Mouse (Mus musculus): ENCODE results near the gene Kcnj10. TPM values are rescaled to one million over a fixed set of nuclear protein-coding genes. Genes with fewer than 3 reads are reported as not detected.

Kcnj10 gene
- polyA plus RNA-seq, 1 experiment from 2014 or later = 0.03 TPM

DNA sequence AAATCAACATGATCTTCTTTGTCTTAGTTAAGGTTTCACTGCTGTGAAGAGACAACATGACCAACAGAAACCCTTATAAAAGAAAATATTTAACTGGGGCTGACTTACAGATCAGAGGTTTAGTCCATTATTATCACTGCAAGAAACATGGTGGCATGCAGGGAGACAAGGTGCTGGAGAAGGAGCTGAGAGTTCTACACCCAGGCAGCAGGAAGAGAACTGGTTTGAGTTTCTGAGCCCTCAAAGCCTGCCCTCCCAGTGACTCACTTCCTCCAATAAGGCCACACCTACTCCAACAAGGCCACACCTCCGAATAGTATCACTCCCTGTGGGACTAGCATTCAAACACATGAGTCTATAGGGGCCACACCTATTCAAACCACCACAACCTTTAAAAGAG, 49.8 kb downstream of the Kcnj10 start:
- WGBS = 50% methylated on average over 1 of the region's 1 CpGs
- no peak overlapping the region for H3K9ac ChIP-seq
- no peaks in the 10 kb centered on the region for H3K9me3 ChIP-seq (replicated peaks)
- H3K27ac ChIP-seq = no peak overlapping the region
- H3K27me3 ChIP-seq = no peaks in the 10 kb centered on the region
- H3K4me3 ChIP-seq = no peak overlapping the region
- no peak for ATAC-seq (replicated peaks; ENCODE audit: insufficient number of reproducible peaks, insufficient read depth, low FRiP score, low read depth)
- peaks cover 8% of the 10 kb centered on the region for H3K4me1 ChIP-seq (replicated peaks)
- no peak overlapping the region for H3K4me2 ChIP-seq
- H3K36me3 ChIP-seq = no peaks in the 10 kb centered on the region

GRCm38 (mm10) chr1:172391807-172392581, 51.0 kb downstream of the Kcnj10 start:
- Histone ChIP-seq H3K27ac (no peak overlapping the region), H3K9me3 (replicated peaks) (no peaks in the 10 kb centered on the region), H3K4me3 (peak overlapping the region; percentile 30), H3K36me3 (no peaks in the 10 kb centered on the region), H3K4me2 (peak overlapping the region; percentile 56), H3K4me1 (replicated peaks) (peaks cover 8% of the 10 kb centered on the region), H3K9ac (peak overlapping the region; percentile 31; the same call in 1 of the 2 replicates), H3K27me3 (no peaks in the 10 kb centered on the region)
- ATAC-seq (replicated peaks; ENCODE audit: insufficient number of reproducible peaks, insufficient read depth, low FRiP score, low read depth) = no peak
- 20% methylated on average over 20 of the region's 20 CpGs for WGBS

GRCm38 (mm10) chr1:172392643-172393170, 51.7 kb downstream of the Kcnj10 start:
- Histone ChIP-seq H3K9me3 (replicated peaks) (no peaks in the 10 kb centered on the region), H3K27ac (no peak overlapping the region), H3K4me2 (no peak overlapping the region), H3K9ac (no peak overlapping the region), H3K4me3 (no peak overlapping the region), H3K36me3 (no peaks in the 10 kb centered on the region), H3K4me1 (replicated peaks) (peaks cover 8% of the 10 kb centered on the region), H3K27me3 (no peaks in the 10 kb centered on the region)
- no peak for ATAC-seq (replicated peaks; ENCODE audit: insufficient number of reproducible peaks, insufficient read depth, low FRiP score, low read depth)
- WGBS = 87% methylated on average over 2 of the region's 2 CpGs

DNA sequence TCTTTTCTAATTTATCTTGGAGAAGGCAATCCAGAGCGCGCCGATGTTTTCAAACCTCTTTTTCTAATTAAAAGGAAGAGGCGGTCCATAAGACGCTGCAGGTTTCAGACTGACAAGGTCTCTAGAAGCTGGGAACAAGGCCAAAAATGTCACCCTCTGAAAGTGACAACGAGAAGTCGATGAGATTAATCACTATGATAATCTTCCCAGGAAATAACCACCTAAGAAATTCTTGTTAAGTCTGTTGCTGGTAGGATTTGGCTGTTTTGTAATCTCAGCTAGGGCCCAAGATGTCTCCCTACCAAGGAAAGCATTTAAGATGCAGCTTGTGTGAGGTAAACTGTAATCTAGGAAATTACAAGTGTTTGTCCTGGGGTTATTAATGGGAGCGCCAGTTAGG, 52.7 kb downstream of the Kcnj10 start:
- Histone ChIP-seq H3K9ac (no peak overlapping the region), H3K4me3 (no peak overlapping the region), H3K4me1 (replicated peaks) (peaks cover 8% of the 10 kb centered on the region), H3K4me2 (no peak overlapping the region), H3K27ac (no peak overlapping the region), H3K36me3 (no peaks in the 10 kb centered on the region), H3K9me3 (replicated peaks) (no peaks in the 10 kb centered on the region), H3K27me3 (no peaks in the 10 kb centered on the region)
- 41% methylated on average over 8 of the region's 8 CpGs for WGBS
- ATAC-seq (replicated peaks; ENCODE audit: insufficient number of reproducible peaks, insufficient read depth, low FRiP score, low read depth) = no peak

- H3K36me3 ChIP-seq = no peaks in the 10 kb centered on the region
- no peak overlapping the region for H3K9ac ChIP-seq
- no peak overlapping the region for H3K4me3 ChIP-seq
- ATAC-seq (replicated peaks; ENCODE audit: insufficient number of reproducible peaks, insufficient read depth, low FRiP score, low read depth) = no peak
- no peaks in the 10 kb centered on the region for H3K27me3 ChIP-seq
- H3K4me1 ChIP-seq (replicated peaks) = peaks cover 2% of the 10 kb centered on the region
- H3K9me3 ChIP-seq (replicated peaks) = no peaks in the 10 kb centered on the region
- 43% methylated on average over 9 of the region's 9 CpGs for WGBS
- no peak overlapping the region for H3K27ac ChIP-seq
- no peak overlapping the region for H3K4me2 ChIP-seq
Observed at GRCm38 (mm10) chr1:172396996-172397752, 56.2 kb downstream of the Kcnj10 start.

DNA sequence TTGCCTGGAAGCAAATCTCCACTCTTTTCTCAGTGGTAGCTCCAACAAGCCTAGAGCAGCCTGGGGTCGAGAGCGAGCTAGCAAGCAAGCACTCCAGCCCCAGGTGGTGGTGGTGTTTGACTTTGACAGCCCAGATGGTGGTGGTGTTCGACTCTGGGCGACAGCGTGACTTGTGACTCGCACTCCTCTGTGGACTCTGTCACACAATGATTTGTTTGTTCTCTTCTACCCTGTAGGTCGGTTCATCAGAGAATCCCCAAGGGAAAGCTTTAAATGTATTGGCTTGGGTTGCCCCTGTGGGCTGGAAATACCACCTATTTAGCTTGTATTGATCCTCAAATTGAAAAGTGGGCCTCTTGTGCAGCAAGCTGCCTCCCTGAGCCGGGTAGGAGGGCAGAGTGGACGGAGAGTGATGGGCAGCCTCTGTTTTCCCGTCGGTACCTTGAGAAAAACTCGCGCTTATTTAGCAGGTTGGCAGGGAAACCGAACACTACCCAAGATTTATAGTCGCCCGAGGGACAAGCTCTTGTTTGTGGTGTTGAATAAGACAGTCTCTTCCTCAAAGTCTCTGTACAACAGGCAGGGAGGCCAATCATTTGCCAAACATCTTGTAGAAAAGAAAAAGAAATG, 65.2 kb downstream of the Kcnj10 start:
- Histone ChIP-seq H3K4me3 (no peak overlapping the region), H3K36me3 (no peaks in the 10 kb centered on the region), H3K27ac (no peak overlapping the region), H3K9ac (no peak overlapping the region), H3K4me1 (replicated peaks) (no peaks in the 10 kb centered on the region), H3K27me3 (peaks cover 6% of the 10 kb centered on the region; the same call in 1 of the 2 replicates), H3K9me3 (replicated peaks) (no peaks in the 10 kb centered on the region), H3K4me2 (no peak overlapping the region)
- no peak for ATAC-seq (replicated peaks; ENCODE audit: insufficient number of reproducible peaks, insufficient read depth, low FRiP score, low read depth)
- WGBS = 43% methylated on average over 16 of the region's 16 CpGs

DNA sequence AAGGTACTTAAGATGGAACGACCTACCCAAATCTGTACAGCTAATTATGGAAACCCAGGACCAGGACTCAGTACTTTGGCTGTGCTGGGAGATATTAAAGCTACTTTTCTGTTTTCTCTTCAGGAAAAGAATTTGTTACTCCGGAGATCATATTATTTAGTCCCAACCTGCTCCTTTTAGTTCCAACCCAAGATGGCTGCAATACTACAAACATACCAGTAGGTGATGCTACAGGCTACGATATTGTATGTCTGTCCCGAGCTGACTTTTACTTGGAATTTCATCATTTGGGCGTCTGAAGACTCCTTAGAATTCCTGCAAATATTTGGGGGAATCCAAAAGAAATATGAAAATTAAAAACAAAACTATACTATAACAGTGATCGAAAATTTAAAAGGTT, 68.0 kb downstream of the Kcnj10 start:
- Histone ChIP-seq H3K9ac (no peak overlapping the region), H3K36me3 (no peaks in the 10 kb centered on the region), H3K9me3 (replicated peaks) (no peaks in the 10 kb centered on the region), H3K4me3 (no peak overlapping the region), H3K27me3 (peaks cover 6% of the 10 kb centered on the region; the same call in 1 of the 2 replicates), H3K4me1 (replicated peaks) (no peaks in the 10 kb centered on the region), H3K27ac (no peak overlapping the region), H3K4me2 (no peak overlapping the region)
- no peak for ATAC-seq (replicated peaks; ENCODE audit: insufficient number of reproducible peaks, insufficient read depth, low FRiP score, low read depth)
- 6% methylated on average over 6 of the region's 6 CpGs for WGBS

DNA sequence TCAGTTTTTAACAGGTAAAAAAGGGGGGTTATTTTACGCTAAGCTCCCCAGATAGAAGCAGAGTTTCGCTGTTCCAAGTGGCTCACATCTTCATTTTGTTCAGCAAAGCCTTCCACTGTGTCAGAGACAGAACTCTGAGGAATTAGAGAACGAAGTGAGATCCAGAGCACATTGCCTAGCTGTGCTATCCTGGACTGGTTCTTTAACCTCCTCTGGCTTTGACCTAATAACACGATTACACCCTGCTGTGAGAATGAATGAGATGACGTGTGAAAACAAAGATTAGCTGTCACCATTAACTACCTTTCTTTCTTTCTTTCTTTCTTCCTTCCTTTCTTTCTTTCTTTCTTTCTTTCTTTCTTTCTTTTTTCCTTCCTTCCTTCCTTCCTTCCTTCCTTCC, 68.4 kb downstream of the Kcnj10 start:
- WGBS = 11% methylated on average over 5 of the region's 5 CpGs
- H3K4me2 ChIP-seq = no peak overlapping the region
- no peak overlapping the region for H3K27ac ChIP-seq
- no peak overlapping the region for H3K4me3 ChIP-seq
- peaks cover 6% of the 10 kb centered on the region; the same call in 1 of the 2 replicates for H3K27me3 ChIP-seq
- no peak overlapping the region for H3K9ac ChIP-seq
- no peaks in the 10 kb centered on the region for H3K9me3 ChIP-seq (replicated peaks)
- no peak for ATAC-seq (replicated peaks; ENCODE audit: insufficient number of reproducible peaks, insufficient read depth, low FRiP score, low read depth)
- H3K4me1 ChIP-seq (replicated peaks) = no peaks in the 10 kb centered on the region
- no peaks in the 10 kb centered on the region for H3K36me3 ChIP-seq

DNA sequence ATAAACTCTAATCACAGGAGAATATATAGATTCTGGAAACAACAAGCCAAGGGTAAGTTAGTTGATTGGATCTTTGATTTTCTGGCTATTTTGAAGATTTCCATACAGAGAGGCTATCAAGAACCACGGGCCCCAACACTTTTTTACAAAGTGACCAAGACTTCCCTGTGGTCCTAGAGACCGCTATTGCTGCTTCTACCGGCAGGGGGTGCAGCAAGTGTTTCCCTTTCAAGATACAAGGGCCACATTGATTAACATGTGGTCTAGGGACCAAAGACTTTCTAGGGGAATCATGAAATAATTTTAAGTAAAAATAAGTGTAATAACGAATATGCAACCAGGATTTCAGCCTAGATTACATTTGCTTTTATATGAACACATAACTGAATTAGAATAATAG, 69.8 kb downstream of the Kcnj10 start:
- ATAC-seq (replicated peaks; ENCODE audit: insufficient number of reproducible peaks, insufficient read depth, low FRiP score, low read depth) = no peak
- 4% methylated on average over 4 of the region's 4 CpGs for WGBS
- Histone ChIP-seq H3K9ac (no peak overlapping the region), H3K36me3 (no peaks in the 10 kb centered on the region), H3K4me2 (no peak overlapping the region), H3K27me3 (peaks cover 6% of the 10 kb centered on the region; the same call in 1 of the 2 replicates), H3K27ac (no peak overlapping the region), H3K4me3 (no peak overlapping the region), H3K9me3 (replicated peaks) (no peaks in the 10 kb centered on the region), H3K4me1 (replicated peaks) (no peaks in the 10 kb centered on the region)

DNA sequence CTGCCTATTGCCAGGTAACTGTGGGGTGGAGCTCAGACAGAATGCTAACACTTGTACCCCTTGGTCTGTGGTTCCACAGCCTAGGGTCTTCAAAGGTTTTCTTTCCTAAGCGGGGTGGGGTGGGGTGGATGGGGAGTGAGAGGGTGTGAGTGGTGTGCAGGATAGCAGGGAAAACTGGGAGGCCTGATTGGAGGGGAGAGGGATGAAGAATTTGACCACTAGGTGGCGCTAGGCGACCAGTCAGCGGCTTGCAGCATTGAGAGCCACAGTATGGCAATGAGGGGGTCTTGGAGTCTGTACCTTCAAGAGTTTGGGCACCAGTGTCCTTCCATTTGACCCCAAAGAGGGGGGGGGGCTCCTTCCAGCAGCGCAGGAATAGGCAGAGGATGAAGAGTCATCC, 71.2 kb downstream of the Kcnj10 start:
- peak; percentile 73 for ATAC-seq (replicated peaks; ENCODE audit: insufficient number of reproducible peaks, insufficient read depth, low FRiP score, low read depth)
- 1% methylated on average over 5 of the region's 5 CpGs for WGBS
- no peak overlapping the region for H3K9ac ChIP-seq

More for the DNA sequence above, 71.2 kb downstream of the Kcnj10 start:
- Histone ChIP-seq H3K27me3 (peaks cover 6% of the 10 kb centered on the region; the same call in 1 of the 2 replicates), H3K4me1 (replicated peaks) (no peaks in the 10 kb centered on the region), H3K4me3 (no peak overlapping the region), H3K9me3 (replicated peaks) (no peaks in the 10 kb centered on the region), H3K4me2 (no peak overlapping the region), H3K27ac (no peak overlapping the region), H3K36me3 (no peaks in the 10 kb centered on the region)
